Mouse (Mus musculus) heart, adult 9 months (tissue): ENCODE results near the gene Atrnl1.
"Not testable (repeated sequence)": the region's sequence is repeated elsewhere in the genome, so short reads cannot be mapped to it uniquely, and the experiment has no call there.

ENCODE experiments used
- DNase-seq, 2 experiments: peaks; one replicate each; pipeline ENCODE4 v3.0.0; 2022; ENCODE audit warnings: low spot score in 2 of 2

Gene Atrnl1

GRCm38 (mm10) chr19:57823446-57823845 lies 212.6 kb downstream of the Atrnl1 start:
- DNase-seq: no peak

GRCm38 (mm10) chr19:57825271-57826207 lies 214.7 kb downstream of the Atrnl1 start:
- DNase-seq: peak in 1 of 2 experiments; percentile 8

GRCm38 (mm10) chr19:57833083-57833482 lies 222.2 kb downstream of the Atrnl1 start:
- DNase-seq: no peak

- DNase-seq: no peak
Measured at GRCm38 (mm10) chr19:57837882-57838281, 227.0 kb downstream of the Atrnl1 start.

GRCm38 (mm10) chr19:57838546-57838945 lies 227.7 kb downstream of the Atrnl1 start:
- no peak for DNase-seq

- DNase-seq: no peak
Measured at GRCm38 (mm10) chr19:57849915-57850314, 239.1 kb downstream of the Atrnl1 start.

- DNase-seq: no peak
Measured at GRCm38 (mm10) chr19:57868350-57868749, 257.5 kb downstream of the Atrnl1 start.

- DNase-seq: no peak
Measured at GRCm38 (mm10) chr19:57870871-57871270, 260.0 kb downstream of the Atrnl1 start.

GRCm38 (mm10) chr19:57876057-57876456 lies 265.2 kb downstream of the Atrnl1 start:
- no peak for DNase-seq

- no peak for DNase-seq
Measured at GRCm38 (mm10) chr19:57877343-57877742, 266.5 kb downstream of the Atrnl1 start.

- no peak for DNase-seq
Measured at GRCm38 (mm10) chr19:57878583-57878982, 267.7 kb downstream of the Atrnl1 start.

GRCm38 (mm10) chr19:57879841-57880240 lies 269.0 kb downstream of the Atrnl1 start:
- not testable (repeated sequence) for DNase-seq

GRCm38 (mm10) chr19:57881927-57882326 lies 271.1 kb downstream of the Atrnl1 start:
- DNase-seq: no peak

GRCm38 (mm10) chr19:57888871-57889270 lies 278.0 kb downstream of the Atrnl1 start:
- no peak for DNase-seq

GRCm38 (mm10) chr19:57889741-57890140 lies 278.9 kb downstream of the Atrnl1 start:
- DNase-seq: no peak

- DNase-seq: no peak
Measured at GRCm38 (mm10) chr19:57890954-57891353, 280.1 kb downstream of the Atrnl1 start.

- no peak for DNase-seq
Measured at GRCm38 (mm10) chr19:57894191-57894590, 283.4 kb downstream of the Atrnl1 start.

- no peak for DNase-seq
Measured at GRCm38 (mm10) chr19:57900037-57900436, 289.2 kb downstream of the Atrnl1 start.

GRCm38 (mm10) chr19:57909466-57909865 lies 298.6 kb downstream of the Atrnl1 start:
- no peak for DNase-seq

GRCm38 (mm10) chr19:57910650-57911049 lies 299.8 kb downstream of the Atrnl1 start:
- DNase-seq: no peak

- no peak for DNase-seq
Measured at GRCm38 (mm10) chr19:57916325-57916724, 305.5 kb downstream of the Atrnl1 start.

GRCm38 (mm10) chr19:57922991-57923390 lies 312.2 kb downstream of the Atrnl1 start:
- no peak for DNase-seq

- no peak for DNase-seq
Measured at GRCm38 (mm10) chr19:57924856-57925255, 314.0 kb downstream of the Atrnl1 start.
